Mouse (Mus musculus): ENCODE results near the gene Gnaq. TPM values are rescaled to one million over a fixed set of nuclear protein-coding genes. Genes with fewer than 3 reads are reported as not detected.

Gene Gnaq
- polyA plus RNA-seq, 1 experiment = 54.4 TPM

DNA sequence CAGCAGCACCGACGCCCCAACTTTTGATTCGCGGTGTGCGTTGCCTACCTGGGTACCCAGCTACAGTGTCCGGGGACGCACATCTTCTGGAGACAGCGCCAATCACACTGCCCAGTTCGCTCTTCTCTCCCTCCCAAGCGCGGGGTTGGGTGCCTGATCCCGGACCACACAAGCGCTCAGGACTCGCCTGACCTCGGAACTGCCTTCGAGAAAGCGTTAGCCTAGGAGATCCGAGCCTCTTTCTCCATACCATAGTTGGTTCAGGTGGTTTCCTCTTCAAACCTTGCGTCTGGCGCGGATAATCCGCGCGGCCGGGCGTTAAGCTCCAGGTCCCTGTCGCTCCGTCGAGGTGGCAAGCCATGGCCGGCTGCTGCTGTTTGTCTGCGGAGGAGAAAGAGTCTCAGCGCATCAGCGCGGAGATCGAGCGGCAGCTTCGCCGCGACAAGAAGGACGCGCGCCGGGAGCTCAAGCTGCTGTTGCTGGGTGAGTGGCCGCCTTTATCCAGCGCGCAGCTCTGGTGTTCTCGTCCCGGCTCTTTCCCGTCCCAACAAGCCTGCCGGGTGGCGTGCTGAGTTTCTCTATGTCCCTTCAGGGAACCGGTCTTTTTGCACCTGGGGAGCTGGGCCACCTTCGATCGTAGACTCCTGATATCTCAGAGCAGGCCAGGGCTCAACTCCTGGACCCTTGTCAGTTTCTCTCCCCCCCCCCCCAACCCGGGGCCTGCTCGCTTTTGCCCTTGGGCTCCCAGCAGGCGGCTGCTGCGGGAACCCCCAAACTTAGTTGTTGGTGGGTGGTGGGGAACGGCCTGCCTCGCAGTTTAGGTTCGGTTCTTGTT is 303.9 kb downstream of the Gnaq start:
- TF ChIP-seq POLR2A (IDR thresholded peaks at IDR 0.05; ENCODE audit: low read depth, low read length) (no peak), CTCF (IDR thresholded peaks at IDR 0.05; ENCODE audit: borderline replicate concordance, insufficient read depth, low read length) (no peak)
- Histone ChIP-seq H3K4me1 (ENCODE audit: control insufficient read depth, insufficient read depth, low read length) (no peaks in the 10 kb centered on the region; the same call in 1 of the 2 replicates), H3K27ac (ENCODE audit: insufficient read depth, low read length) (no peak overlapping the region), H3K4me3 (ENCODE audit: insufficient read depth, low read length) (peak overlapping the region; percentile 20)

Other genes with a start within 250 kb of the Gnaq start
- 295 and 364 TPM in 2 replicates for gene Psat1, start 185.5 kb upstream of the Gnaq start, polyA plus RNA-seq (2011; ENCODE audit: insufficient read length, low read depth, missing spikeins)
- 9.0 and 12.3 TPM in 2 replicates for gene Cep78, start 147.8 kb upstream of the Gnaq start, polyA plus RNA-seq (2011; ENCODE audit: insufficient read length, low read depth, missing spikeins)

Measured in embryonic fibroblast, embryonic 13.5 days (primary cell).